Mouse (Mus musculus): ENCODE measurements around the gene Gm43518.

DNA sequence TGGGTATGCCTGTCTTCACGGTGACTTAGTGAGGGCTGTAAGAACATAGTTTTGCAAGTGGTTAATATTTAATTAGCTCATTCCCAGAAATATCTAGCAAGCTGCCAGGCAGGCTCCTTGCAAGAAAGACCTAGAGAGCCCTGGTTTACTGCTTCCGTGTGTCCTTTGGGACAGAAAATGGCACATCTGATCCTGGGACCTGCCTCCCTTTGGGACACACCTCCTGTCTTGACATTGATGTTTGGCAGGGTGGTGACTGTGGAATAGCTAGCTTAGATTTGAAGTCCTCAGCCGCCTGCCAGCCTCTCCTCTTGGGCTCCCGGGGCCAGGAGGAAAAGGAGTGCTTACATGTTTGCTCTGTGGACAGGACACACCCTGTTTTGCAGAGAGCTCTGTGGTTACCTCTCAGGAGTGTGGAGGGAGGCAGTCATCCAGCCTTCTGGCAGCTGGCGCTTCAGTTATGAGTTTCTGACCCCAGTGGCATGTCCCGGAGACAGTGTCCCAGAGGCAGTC is 48.5 kb downstream of the Gm43518 start:
- no peak for TF ChIP-seq CTCF (IDR thresholded peaks at IDR 0.05; ENCODE audit: low read depth, low read length)
- TF ChIP-seq GATA1 (IDR thresholded peaks at IDR 0.05; ENCODE audit: borderline replicate concordance, low read length) = no peak
- no peak for TF ChIP-seq GATA2 (IDR thresholded peaks at IDR 0.05; ENCODE audit: borderline replicate concordance, low read depth, low read length)
- no peak for TF ChIP-seq TAL1 (conservative IDR thresholded peaks at IDR 0.05; ENCODE audit: low read depth, low read length)

Data from G1E (cell line).